Mouse (Mus musculus) G1E (cell line): ENCODE data around the gene Ints5.

ENCODE experiments used
- CTCF ChIP-seq: IDR thresholded peaks from 2 replicates; pipeline ENCODE4 v1.5.1; 2012; ENCODE audit warnings: low read depth, low read length, inconsistent platforms, mixed read lengths
- GATA1 ChIP-seq: IDR thresholded peaks from 2 replicates; pipeline ENCODE4 v1.6.1; 2012; ENCODE audit warnings: borderline replicate concordance, low read length, inconsistent platforms, mixed read lengths
- POLR2AphosphoS5 ChIP-seq: IDR thresholded peaks from 2 replicates; pipeline ENCODE4 v1.6.1; 2012; ENCODE audit warnings: low read depth, low read length, inconsistent platforms; ENCODE audit not compliant: insufficient replicate concordance

DNA sequence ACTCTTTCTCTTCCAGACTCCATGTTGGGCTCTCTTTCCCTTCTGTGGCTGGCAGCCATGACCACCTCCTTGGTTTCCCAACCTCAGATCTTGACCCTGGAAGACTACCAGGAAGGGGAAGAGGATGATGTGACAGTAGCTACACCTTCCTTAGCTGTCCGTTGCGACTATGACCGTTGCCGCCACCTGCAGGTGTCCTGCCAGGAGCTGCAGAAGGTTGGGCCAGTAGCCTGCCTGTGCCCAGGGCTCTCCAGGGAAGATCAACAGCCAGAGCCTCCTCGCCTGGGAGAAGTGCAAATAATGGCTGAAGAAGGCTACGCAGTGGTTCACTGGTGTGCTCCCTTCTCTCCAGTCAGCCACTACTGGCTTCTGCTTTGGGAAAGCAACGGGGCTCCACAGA is 41.2 kb upstream of the Ints5 start:
- TF ChIP-seq CTCF: no peak
- no peak for TF ChIP-seq POLR2AphosphoS5
- no peak for TF ChIP-seq GATA1
